Mouse (Mus musculus) CH12.LX (cell line): ENCODE data around the gene Gpr84. TPM values are rescaled to one million over a fixed set of nuclear protein-coding genes. Genes with fewer than 3 reads are reported as not detected.
A peak's percentile ranks its signal among the peaks of the same experiment; 100 is the strongest.

Experiments used
- DNase-seq: peaks from one replicate; pipeline ENCODE4 v3.0.0-alpha.2; 2013; ENCODE audit errors: extremely low read depth
- H3K27ac ChIP-seq: 2 replicates; pipeline ENCODE4 v1.5.1; 2012; ENCODE audit warnings: low read depth, mild to moderate bottlenecking, control low read depth, moderate library complexity; ENCODE audit not compliant: insufficient read depth
- H3K27me3 ChIP-seq: replicated peaks from 2 replicates; pipeline ENCODE3; 2012; ENCODE audit warnings: inconsistent platforms
- H3K36me3 ChIP-seq, 2 experiments: replicated peaks in 1 of 2; 2 replicates each; pipeline versions ENCODE3 to v1.6.1; 2012; ENCODE audit warnings: inconsistent platforms in 1 of 2, low read length in 1 of 2, mild to moderate bottlenecking in 1 of 2, mixed read lengths in 1 of 2, moderate library complexity in 1 of 2; ENCODE audit not compliant: control insufficient read depth in 1 of 2, insufficient read depth in 1 of 2
- H3K4me1 ChIP-seq, 2 experiments: 2 replicates each; pipeline ENCODE4 v1.6.1; 2012; ENCODE audit warnings: inconsistent platforms in 1 of 2, moderate library complexity in 1 of 2; ENCODE audit not compliant: insufficient read depth in 2 of 2, control insufficient read depth in 1 of 2
- H3K4me2 ChIP-seq: 2 replicates; pipeline ENCODE4 v1.6.1; 2012; ENCODE audit warnings: low read depth, mild to moderate bottlenecking, control low read depth; ENCODE audit not compliant: poor library complexity, insufficient read depth, severe bottlenecking
- H3K4me3 ChIP-seq, 3 experiments: fragments of 150-350 bp in 1 of 3; sonication (generic) in 1 of 3; replicated peaks in 1 of 3; 2 replicates each; pipeline versions ENCODE3 to v1.5.1; 2011 to 2012; ENCODE audit warnings: low read depth in 2 of 3, low read length in 2 of 3, mild to moderate bottlenecking in 2 of 3, moderate library complexity in 2 of 3, control low read depth in 1 of 3, improper control_type of control experiment in 1 of 3, inconsistent platforms in 1 of 3, mixed read lengths in 1 of 3; ENCODE audit not compliant: poor library complexity in 1 of 3
- H3K79me2 ChIP-seq: replicated peaks from 2 replicates; pipeline ENCODE4 v1.6.1; 2012; ENCODE audit warnings: mild to moderate bottlenecking, moderate library complexity; ENCODE audit not compliant: control insufficient read depth, poor library complexity, insufficient read depth, severe bottlenecking; ENCODE audit errors: extremely low read depth
- H3K9ac ChIP-seq: 2 replicates; pipeline ENCODE4 v1.6.1; 2012; ENCODE audit warnings: low read depth, mild to moderate bottlenecking, control low read depth, moderate library complexity; ENCODE audit not compliant: insufficient read depth
- H3K9me3 ChIP-seq: replicated peaks from 2 replicates; pipeline ENCODE3; 2012; ENCODE audit warnings: low read length, inconsistent platforms, mixed read lengths
- E2F4 ChIP-seq: IDR thresholded peaks from 2 replicates; pipeline ENCODE4 v1.6.1; 2011; ENCODE audit warnings: low read depth, low read length, improper control_type of control experiment; ENCODE audit not compliant: insufficient replicate concordance
- ELF1 ChIP-seq: IDR thresholded peaks from 2 replicates; pipeline ENCODE4 v1.6.1; 2014; ENCODE audit warnings: low read depth, mild to moderate bottlenecking, inconsistent platforms, low read length, improper control_type of control experiment
- EP300 ChIP-seq: IDR thresholded peaks from 2 replicates; pipeline ENCODE4 v1.6.1; 2011; ENCODE audit warnings: low read length, improper control_type of control experiment
- ETS1 ChIP-seq: conservative IDR thresholded peaks from 2 replicates; pipeline ENCODE4 v1.6.1; 2012; ENCODE audit warnings: low read depth, mild to moderate bottlenecking, inconsistent platforms, low read length, improper control_type of control experiment, moderate library complexity
- GABPA ChIP-seq: IDR thresholded peaks from 2 replicates; pipeline ENCODE4 v1.6.1; 2012; ENCODE audit warnings: low read depth, low read length, improper control_type of control experiment, inconsistent platforms; ENCODE audit not compliant: insufficient replicate concordance
- HCFC1 ChIP-seq: IDR thresholded peaks from 2 replicates; pipeline ENCODE4 v1.6.1; 2012; ENCODE audit warnings: low read depth, mild to moderate bottlenecking, inconsistent platforms, low read length, improper control_type of control experiment
- JUN ChIP-seq: IDR thresholded peaks from 2 replicates; pipeline ENCODE4 v1.6.1; 2011; ENCODE audit warnings: low read depth, mild to moderate bottlenecking, low read length, improper control_type of control experiment, moderate library complexity; ENCODE audit not compliant: insufficient read depth
- MAFK ChIP-seq: IDR thresholded peaks from 2 replicates; pipeline ENCODE4 v1.6.1; 2011; ENCODE audit warnings: low read length, improper control_type of control experiment; ENCODE audit not compliant: insufficient replicate concordance
- MAX ChIP-seq: IDR thresholded peaks from 2 replicates; pipeline ENCODE4 v1.6.1; 2011; ENCODE audit warnings: low read length, improper control_type of control experiment
- MAZ ChIP-seq: IDR thresholded peaks from 2 replicates; pipeline ENCODE4 v1.6.1; 2012; ENCODE audit warnings: low read depth, mild to moderate bottlenecking, inconsistent platforms, low read length, improper control_type of control experiment, moderate library complexity
- MEF2A ChIP-seq: IDR thresholded peaks from 2 replicates; pipeline ENCODE4 v1.6.1; 2014; ENCODE audit warnings: low read depth, mild to moderate bottlenecking, inconsistent platforms, low read length, improper control_type of control experiment, borderline replicate concordance
- MXI1 ChIP-seq: IDR thresholded peaks from 2 replicates; pipeline ENCODE4 v1.6.1; 2011; ENCODE audit warnings: mild to moderate bottlenecking, low read depth, low read length, improper control_type of control experiment
- MYC ChIP-seq: IDR thresholded peaks from 2 replicates; pipeline ENCODE4 v1.6.1; 2011; ENCODE audit warnings: low read depth, mild to moderate bottlenecking, improper control_type of control experiment, low read length
- RAD21 ChIP-seq: IDR thresholded peaks from 2 replicates; pipeline ENCODE4 v1.6.1; 2011; ENCODE audit warnings: low read depth, mild to moderate bottlenecking, low read length, improper control_type of control experiment, moderate library complexity
- RCOR1 ChIP-seq: conservative IDR thresholded peaks from 2 replicates; pipeline ENCODE4 v1.6.1; 2012; ENCODE audit warnings: low read depth, mild to moderate bottlenecking, inconsistent platforms, low read length, improper control_type of control experiment
- SIN3A ChIP-seq: IDR thresholded peaks from 2 replicates; pipeline ENCODE4 v1.6.1; 2012; ENCODE audit warnings: low read length, improper control_type of control experiment, inconsistent platforms
- TBP ChIP-seq: conservative IDR thresholded peaks from 2 replicates; pipeline ENCODE4 v1.6.1; 2011; ENCODE audit warnings: low read depth, low read length, improper control_type of control experiment
- TCF12 ChIP-seq: IDR thresholded peaks from 2 replicates; pipeline ENCODE4 v1.6.1; 2014; ENCODE audit warnings: low read depth, mild to moderate bottlenecking, inconsistent platforms, low read length, improper control_type of control experiment
- UBTF ChIP-seq: IDR thresholded peaks from 2 replicates; pipeline ENCODE4 v1.6.1; 2012; ENCODE audit warnings: low read depth, mild to moderate bottlenecking, inconsistent platforms, low read length, improper control_type of control experiment, moderate library complexity
- USF1 ChIP-seq: IDR thresholded peaks from 2 replicates; pipeline ENCODE4 v1.6.1; 2014; ENCODE audit warnings: low read depth, mild to moderate bottlenecking, inconsistent platforms, low read length, improper control_type of control experiment
- USF2 ChIP-seq: conservative IDR thresholded peaks from 2 replicates; pipeline ENCODE4 v1.6.1; 2011; ENCODE audit warnings: low read depth, low read length, improper control_type of control experiment
- ZC3H11A ChIP-seq: IDR thresholded peaks from 2 replicates; pipeline ENCODE4 v1.6.1; 2012; ENCODE audit warnings: low read depth, mild to moderate bottlenecking, inconsistent platforms, low read length, improper control_type of control experiment
- ZMIZ1 ChIP-seq: IDR thresholded peaks from 2 replicates; pipeline ENCODE4 v1.6.1; 2012; ENCODE audit warnings: low read depth, mild to moderate bottlenecking, inconsistent platforms, low read length, improper control_type of control experiment
- ZNF384 ChIP-seq: IDR thresholded peaks from 2 replicates; pipeline ENCODE4 v1.6.1; 2012; ENCODE audit warnings: low read depth, low read length, improper control_type of control experiment, inconsistent platforms
- dilution Hi-C: fragments of 300-500 bp; cut with MboI; formaldehyde crosslinking; loops from 2 replicates; pipeline ENCODE4 v1.14.3; 2020; ENCODE audit warnings: low sequenced_read_pairs; ENCODE audit not compliant: extremely low pct_unique_long_range_greater_than_20kb, extremely low pct_ligation_motif_present
- in situ Hi-C: fragments of 300-500 bp; cut with MboI; formaldehyde crosslinking; loops from 3 replicates; pipeline ENCODE4 v1.14.3; 2019; ENCODE audit warnings: low sequenced_read_pairs, low pct_ligation_motif_present, low pct_unique_long_range_greater_than_20kb, mixed read lengths
- polyA plus RNA-seq: library from polyadenylated mRNA; unstranded; fragments of >175 nt; gene quantifications from 2 replicates; pipeline ENCODE4 v1.2.1, GENCODE M21; 2012; ENCODE audit warnings: low read depth; ENCODE audit not compliant: insufficient read length
- total RNA-seq, 2 experiments: library from RNA; depleted of rRNA; stranded (reverse); fragments of 300-350 nt in 1 of 2; fragments of >200 nt in 1 of 2; gene quantifications; 2 replicates each; pipeline ENCODE4 v1.2.3; 2012 to 2014

The Gpr84 gene
- total and polyA plus RNA-seq, 3 experiments, result 0.42 to 1.4 (median 0.66) TPM

DNA sequence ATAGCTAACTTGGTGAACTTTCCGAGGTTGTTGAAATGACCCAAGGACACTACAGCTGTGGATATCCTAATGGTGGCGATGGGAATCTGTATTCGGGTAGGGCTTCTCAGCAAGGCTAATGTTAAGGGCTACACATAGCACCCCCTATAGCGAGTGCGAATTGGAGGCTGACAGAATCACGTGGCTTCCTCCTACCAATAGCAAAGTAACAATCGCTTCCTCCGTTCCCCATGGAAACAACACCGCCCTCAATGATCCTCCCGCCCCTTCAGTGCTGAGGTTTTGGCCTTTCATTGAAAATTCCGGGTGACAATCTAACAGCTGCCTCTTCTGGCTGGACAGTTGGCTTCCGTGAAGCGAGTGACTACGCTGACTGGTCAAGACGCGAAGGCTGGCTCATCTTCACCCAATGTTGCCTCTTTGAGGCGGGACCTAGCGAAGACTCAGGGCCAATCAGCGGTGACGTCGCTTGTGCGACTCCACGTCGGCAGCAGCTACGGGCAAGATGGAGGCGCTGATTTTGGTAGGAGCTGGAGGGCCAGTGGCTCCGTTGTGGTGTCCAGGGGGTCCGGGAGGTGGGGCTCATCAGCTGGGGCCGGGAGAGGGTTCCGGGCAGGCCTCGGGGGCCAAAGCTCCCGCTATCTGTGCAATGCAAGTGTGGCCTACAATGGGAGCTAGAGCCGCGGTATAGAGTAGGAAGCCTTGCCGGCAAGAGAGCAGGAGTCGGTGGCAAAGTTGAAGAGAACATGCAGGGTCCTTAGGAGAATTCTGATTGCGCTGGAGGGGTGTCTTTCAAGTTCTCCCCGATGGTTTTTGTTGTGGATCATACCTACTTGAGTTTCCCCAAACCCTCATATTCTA lies 37.8 kb downstream of the Gpr84 start, which contains the start of gene Copz1 (continued):
- TF ChIP-seq ZNF384 (no peak), RAD21 (no peak; the same call in 1 of the 2 replicates), USF2 (peak; percentile 96), MAX (peak; percentile 98), GABPA (no peak), E2F4 (no peak), ETS1 (no peak), EP300 (no peak), ELF1 (peak; percentile 97), HCFC1 (peak; percentile 80), TCF12 (peak; percentile 75; the same call in 1 of the 2 replicates), MYC (peak; percentile 86), MEF2A (no peak), JUN (no peak), SIN3A (peak; percentile 90), USF1 (peak; percentile 95), RCOR1 (no peak), MXI1 (peak; percentile 97), UBTF (peak; percentile 100), TBP (peak; percentile 83; the same call in 1 of the 2 replicates)
- TF ChIP-seq, all 38 proteins: peak for 21

DNA sequence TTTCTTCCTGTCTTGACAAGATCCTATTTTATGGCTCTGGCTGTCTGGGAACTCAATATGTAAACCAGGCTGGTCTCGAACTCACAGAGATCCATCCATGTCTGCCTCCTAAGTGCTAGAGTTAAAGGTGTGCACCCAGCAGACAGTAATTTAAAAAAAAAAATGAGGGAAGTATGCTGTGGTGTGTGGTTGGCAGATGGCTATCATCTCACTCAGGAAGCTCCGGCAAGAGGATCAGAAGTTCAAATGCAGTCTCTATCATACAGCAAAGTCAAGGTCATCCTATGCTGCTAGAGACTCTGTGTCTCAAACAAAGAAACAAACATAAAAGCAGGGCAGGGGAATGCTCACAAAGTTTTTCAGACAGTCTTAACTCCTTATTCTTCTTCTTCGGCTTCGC lies 41.5 kb downstream of the Gpr84 start:
- DNase-seq, result no peak
- Histone ChIP-seq H3K4me3 (no peak overlapping the region), H3K9ac (no peak overlapping the region), H3K27ac (no peak overlapping the region), H3K36me3 (no peaks in the 10 kb centered on the region), H3K27me3 (no peaks in the 10 kb centered on the region), H3K4me2 (no peak overlapping the region), H3K79me2 (peaks cover 11% of the 10 kb centered on the region), H3K9me3 (no peaks in the 10 kb centered on the region), H3K4me1 (peaks cover 0 to 6% of the 10 kb centered on the region in 2 experiments; a peak in 2 of 4 replicates)
- TF ChIP-seq USF2 (no peak), ELF1 (no peak), MAZ (no peak), GABPA (no peak), HCFC1 (no peak), EP300 (no peak), MAFK (no peak), MAX (no peak), ZC3H11A (no peak), ZMIZ1 (no peak)
- dilution Hi-C loops, result no loop called here
- in situ Hi-C loops, result no loop called here
